Mouse (Mus musculus) left cerebral cortex, postnatal 14 days (tissue): Measurements from ENCODE around the gene Rbms3. TPM values are rescaled to one million over a fixed set of nuclear protein-coding genes. Genes with fewer than 3 reads are reported as not detected.
A peak's percentile ranks its signal among the peaks of the same experiment; 100 is the strongest.

Experiments used
- DNase-seq, 2 experiments: peaks; one replicate each; pipeline ENCODE4 v3.0.0; 2021 to 2022; ENCODE audit warnings: low spot score in 2 of 2, mixed read lengths in 1 of 2
- intact Hi-C: fragments of 180-260 bp; cut with DNase I; formaldehyde crosslinking; loops from one replicate; pipeline ENCODE4 v1.15.1; 2025
- total RNA-seq, 2 experiments: library from RNA; stranded (reverse); gene quantifications; 2 replicates each; pipeline ENCODE4 v1.2.3; 2021

Gene Rbms3
- total RNA-seq, 2 experiments from 2014 or later, result 12.9 to 14.4 TPM

GRCm38 (mm10) chr9:116885617-116886016 lies 744.1 kb downstream of the Rbms3 start:
- DNase-seq, result no peak
- intact Hi-C loops, result no loop called here

- intact Hi-C loops, result no loop called here
- DNase-seq, result no peak
Observed at GRCm38 (mm10) chr9:116880503-116880902, 749.2 kb downstream of the Rbms3 start.

- no peak for DNase-seq
- intact Hi-C loops, result no loop called here
Observed at GRCm38 (mm10) chr9:116879600-116880457, 749.9 kb downstream of the Rbms3 start.

- intact Hi-C loops, result no loop called here
- no peak for DNase-seq
Observed at GRCm38 (mm10) chr9:116876786-116877185, 752.9 kb downstream of the Rbms3 start.

GRCm38 (mm10) chr9:116873976-116874320 lies 755.8 kb downstream of the Rbms3 start:
- intact Hi-C loops, result no loop called here
- no peak for DNase-seq

- peak; percentile 20 to 33 for DNase-seq
- intact Hi-C loops, result no loop called here
Observed at GRCm38 (mm10) chr9:116873033-116873975, 756.4 kb downstream of the Rbms3 start.

- intact Hi-C loops, result no loop called here
- no peak for DNase-seq
Observed at GRCm38 (mm10) chr9:116872346-116872745, 757.4 kb downstream of the Rbms3 start.

GRCm38 (mm10) chr9:116871576-116871975 lies 758.1 kb downstream of the Rbms3 start:
- intact Hi-C loops, result no loop called here
- DNase-seq, result no peak

- intact Hi-C loops, result no loop called here
- DNase-seq, result no peak
Observed at GRCm38 (mm10) chr9:116866060-116866459, 763.7 kb downstream of the Rbms3 start.

GRCm38 (mm10) chr9:116863626-116864025 lies 766.1 kb downstream of the Rbms3 start:
- no peak for DNase-seq
- intact Hi-C loops, result no loop called here

GRCm38 (mm10) chr9:116862341-116862740 lies 767.4 kb downstream of the Rbms3 start:
- intact Hi-C loops, result no loop called here
- no peak for DNase-seq

GRCm38 (mm10) chr9:116857861-116858595 lies 771.7 kb downstream of the Rbms3 start:
- DNase-seq, result no peak
- intact Hi-C loops, result no loop called here

- peak; percentile 8 to 23 for DNase-seq
- intact Hi-C loops, result no loop called here
Observed at GRCm38 (mm10) chr9:116857151-116857550, 772.6 kb downstream of the Rbms3 start.

- DNase-seq, result no peak
- intact Hi-C loops, result no loop called here
Observed at GRCm38 (mm10) chr9:116855744-116856143, 774.0 kb downstream of the Rbms3 start.

GRCm38 (mm10) chr9:116848905-116849304 lies 780.8 kb downstream of the Rbms3 start:
- intact Hi-C loops, result no loop called here
- DNase-seq, result no peak

- intact Hi-C loops, result no loop called here
Observed at GRCm38 (mm10) chr9:116848166-116848565, 781.5 kb downstream of the Rbms3 start.

GRCm38 (mm10) chr9:116847241-116848135 lies 782.2 kb downstream of the Rbms3 start:
- no peak for DNase-seq
- intact Hi-C loops, result no loop called here

More at GRCm38 (mm10) chr9:116848166-116848565, 781.5 kb downstream of the Rbms3 start:
- no peak for DNase-seq

- intact Hi-C loops, result no loop called here
- DNase-seq, result no peak
Observed at GRCm38 (mm10) chr9:116834949-116835348, 794.8 kb downstream of the Rbms3 start.

- intact Hi-C loops, result no loop called here
- no peak for DNase-seq
Observed at GRCm38 (mm10) chr9:116833677-116834076, 796.0 kb downstream of the Rbms3 start.
